Mouse (Mus musculus) ES-CJ7 (cell line): ENCODE data around the gene Pmm2.

Experiments used
- DNase-seq: peaks from one replicate; pipeline ENCODE4 v3.0.0; 2011; ENCODE audit warnings: low read depth, low spot score

Gene Pmm2

DNA sequence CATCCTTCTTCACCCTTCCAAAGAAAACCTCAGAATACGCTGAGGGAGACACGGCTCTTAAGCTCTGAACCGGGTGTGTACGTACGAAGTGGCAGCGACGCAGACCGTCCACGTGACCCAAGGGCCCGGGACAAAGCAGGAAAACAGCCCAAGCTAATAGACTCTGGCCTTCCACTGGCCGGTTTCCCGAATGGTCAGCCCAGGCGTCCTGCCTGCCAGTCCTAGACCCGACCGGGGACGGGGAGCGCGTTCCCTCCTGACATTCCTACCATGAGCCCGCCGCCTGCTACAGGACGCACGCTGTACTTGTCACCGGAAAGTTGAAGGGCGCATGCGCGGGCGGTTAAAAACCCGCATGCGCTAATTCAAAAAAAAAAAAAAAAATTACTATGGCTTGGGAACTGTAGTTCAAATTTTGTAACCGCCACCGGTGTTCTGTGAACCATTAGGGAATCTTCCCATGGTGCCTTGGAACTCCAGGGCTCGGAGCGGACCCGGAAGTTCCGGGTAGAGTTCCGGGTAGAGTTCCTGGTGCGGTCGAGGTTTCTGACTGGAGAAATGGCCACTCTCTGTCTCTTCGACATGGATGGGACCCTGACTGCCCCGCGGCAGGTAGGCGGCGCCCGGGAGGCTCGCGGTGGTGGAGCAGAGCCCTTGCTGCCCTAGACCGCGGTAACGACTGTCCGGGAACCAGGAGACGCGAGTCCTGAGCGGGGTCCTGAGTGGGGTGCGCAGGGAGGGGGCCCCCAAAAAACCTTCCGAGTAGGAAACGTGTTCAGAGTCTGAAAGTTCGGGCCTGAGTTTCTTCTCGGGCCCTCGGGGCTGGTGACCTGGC lies at the start of gene Pmm2, which contains the start of gene Tmem186:
Pmm2 (plus strand) TSS at position 458 of the 835 bp plus-strand sequence.
Tmem186 (minus strand) TSS at position 496 of the 835 bp plus-strand sequence.
- peak; percentile 90 for DNase-seq

DNA sequence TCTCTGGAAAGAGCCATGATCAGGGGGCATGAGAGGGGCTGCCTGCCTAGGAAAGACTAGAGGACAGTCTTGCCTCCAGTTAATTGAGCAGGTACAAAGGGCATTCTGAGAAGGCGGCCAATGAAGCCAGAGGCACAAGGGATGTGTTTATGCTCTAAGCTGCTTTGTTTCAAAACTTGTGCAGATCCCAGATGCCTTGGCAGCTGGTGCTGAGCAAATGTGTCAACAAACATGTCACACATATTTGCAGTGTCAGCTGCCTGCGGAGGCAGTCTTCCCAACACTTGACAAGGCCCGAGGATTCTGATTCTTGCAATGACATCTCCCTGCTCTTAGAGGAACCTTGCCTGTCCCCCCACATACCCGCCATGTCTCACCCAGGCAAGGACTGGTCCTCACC lies 42.1 kb upstream of the Pmm2 start:
- no peak for DNase-seq

DNA sequence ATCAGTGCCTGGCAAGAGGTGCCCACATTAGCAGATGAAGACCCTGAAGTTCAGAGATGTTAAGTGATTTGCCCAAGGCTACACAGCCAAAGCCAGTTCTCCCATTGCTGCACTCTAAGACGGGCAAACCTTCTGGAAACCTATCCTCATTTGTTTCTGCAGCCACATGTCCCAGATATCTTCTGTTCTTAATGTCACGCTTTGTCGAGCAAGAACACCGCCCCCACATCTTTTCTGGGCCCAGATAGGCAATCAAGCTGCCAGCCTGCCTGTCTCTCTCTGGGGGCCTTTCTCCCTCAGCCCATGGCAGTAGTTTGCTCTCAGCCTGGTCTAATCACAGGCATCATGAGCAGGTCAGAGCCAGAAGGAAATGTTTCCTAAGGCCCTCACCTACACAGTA lies 41.1 kb upstream of the Pmm2 start:
- DNase-seq = no peak

DNA sequence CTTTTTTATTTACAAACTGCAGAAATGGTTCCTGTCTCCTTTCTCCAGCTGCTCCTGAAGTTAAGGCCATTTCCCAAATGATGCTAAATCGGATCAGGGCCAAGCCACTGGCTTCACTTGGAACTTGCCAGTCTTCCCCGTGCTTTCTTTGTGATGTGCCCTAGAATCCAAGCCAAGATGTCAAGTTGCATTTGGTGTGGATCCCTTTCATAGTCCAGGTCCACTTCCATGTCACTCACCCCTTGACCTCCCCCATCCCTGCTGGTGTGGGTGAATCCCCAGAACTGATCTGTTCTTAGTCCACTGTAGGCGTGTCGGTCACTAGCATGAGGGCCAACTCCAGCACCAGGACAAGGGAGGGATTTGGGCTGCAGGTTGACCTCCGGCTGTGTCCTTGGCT lies 40.0 kb upstream of the Pmm2 start:
- DNase-seq = no peak

DNA sequence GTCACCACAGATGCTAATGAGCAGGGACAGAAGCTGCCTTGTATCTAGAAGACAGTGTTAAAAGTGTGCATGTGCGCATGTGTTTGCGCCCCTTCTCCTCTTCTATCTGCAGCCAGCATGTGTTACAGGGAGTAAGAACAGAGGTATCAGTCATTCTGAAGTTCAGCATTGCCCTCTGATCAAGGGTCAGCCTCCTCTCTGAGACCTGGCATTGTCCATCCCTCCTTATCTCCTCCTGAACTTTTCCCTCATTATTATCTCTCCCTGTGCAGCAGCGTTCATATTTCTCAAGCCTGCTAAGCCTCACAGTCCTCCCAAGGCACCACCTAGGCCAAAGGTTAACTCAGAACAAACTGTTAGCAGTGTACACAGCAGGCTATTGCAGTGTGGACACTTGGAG lies 33.7 kb upstream of the Pmm2 start:
- no peak for DNase-seq

DNA sequence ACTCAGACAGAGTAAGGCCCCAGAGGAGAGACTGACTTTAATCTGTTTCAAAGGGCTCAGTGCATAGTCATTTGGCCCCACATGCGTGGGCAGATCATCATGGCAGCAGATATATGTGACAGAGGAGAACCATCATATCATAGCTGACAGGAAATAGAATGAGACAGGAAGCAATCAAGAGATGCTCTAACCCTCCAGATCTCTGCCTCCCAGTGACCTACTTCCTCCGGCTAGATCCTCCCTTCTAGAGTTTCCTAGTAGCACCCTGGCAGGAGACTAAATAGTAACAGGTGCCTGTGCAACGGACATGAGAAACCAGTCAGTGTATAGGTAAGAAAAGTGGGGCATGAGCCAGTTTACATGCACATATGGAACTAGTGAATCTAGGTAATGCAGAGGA lies 27.1 kb upstream of the Pmm2 start:
- no peak for DNase-seq

DNA sequence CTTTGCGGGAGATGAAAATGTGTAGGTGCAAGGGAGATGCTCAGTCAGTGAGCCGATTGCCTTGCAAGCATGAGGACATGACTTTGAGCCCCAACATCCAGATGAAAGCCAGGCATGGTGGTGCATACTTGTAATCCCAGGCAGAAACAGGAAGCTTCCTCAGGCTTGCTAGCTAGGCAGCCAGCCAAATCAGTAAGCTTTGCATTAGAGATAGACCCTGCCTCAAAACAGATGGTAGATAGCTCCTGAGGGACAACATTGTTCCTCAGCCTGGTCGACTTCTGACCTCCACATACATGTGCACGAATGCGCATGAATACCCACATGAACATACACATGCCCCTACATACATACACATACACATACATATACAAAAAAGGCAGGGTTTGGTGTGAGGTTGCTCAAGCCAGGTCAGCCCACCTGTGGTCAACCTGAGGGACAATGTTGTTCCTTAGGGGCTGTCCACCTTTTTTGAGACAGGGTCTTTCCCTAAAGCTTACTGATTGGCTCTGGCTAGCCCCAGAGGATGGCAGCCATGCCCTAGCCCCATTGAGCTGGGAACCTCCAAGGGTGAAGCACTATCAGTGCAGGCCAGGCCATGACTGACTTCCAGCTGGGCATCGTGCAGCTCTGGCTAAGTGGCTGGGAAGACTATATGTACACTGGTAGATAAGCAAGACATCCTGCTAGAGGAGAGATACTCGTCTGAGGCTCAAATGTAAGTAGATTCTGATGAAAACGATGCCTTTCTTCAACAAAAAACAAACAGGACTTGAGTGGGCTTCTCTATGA lies 25.1 kb upstream of the Pmm2 start:
- DNase-seq = no peak

DNA sequence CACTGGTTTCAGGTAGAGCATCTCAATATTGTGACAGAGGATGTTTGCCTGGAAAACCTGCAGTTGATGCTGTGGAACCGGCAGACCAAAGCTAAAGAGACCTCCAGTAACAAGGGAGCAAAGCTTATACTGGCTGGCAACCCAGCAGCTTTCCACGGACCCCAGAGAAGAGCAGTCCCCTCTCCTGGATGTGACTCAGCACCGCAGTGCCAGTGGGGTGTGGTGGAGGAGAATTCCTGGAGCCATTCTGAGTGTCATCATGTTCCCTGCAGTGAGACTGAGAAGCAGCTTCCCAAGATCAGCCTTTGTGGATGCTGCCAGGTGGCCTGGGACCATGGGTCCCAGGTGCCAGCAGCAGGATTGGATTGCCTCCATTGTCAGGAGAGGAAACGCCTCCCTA lies 24.4 kb upstream of the Pmm2 start:
- DNase-seq = no peak

DNA sequence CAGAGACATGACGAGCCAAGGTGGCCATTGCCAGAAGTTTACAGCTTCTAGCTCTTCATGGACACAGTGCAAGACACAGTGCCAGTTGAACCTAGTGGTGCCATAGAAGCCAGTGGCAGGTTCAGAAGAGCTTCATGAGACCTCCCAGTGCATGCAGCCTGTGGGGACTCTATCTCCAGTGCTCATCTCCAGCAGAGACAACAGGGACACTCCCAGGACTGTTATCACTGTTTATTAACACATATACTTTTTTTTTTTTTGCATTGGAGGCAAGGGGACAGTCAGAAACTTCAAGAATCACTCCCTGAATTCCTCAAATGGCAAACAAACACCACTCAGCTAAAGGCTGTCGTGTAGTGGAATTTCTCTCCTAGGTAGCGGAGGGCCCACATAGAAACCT lies 24.0 kb upstream of the Pmm2 start:
- no peak for DNase-seq

DNA sequence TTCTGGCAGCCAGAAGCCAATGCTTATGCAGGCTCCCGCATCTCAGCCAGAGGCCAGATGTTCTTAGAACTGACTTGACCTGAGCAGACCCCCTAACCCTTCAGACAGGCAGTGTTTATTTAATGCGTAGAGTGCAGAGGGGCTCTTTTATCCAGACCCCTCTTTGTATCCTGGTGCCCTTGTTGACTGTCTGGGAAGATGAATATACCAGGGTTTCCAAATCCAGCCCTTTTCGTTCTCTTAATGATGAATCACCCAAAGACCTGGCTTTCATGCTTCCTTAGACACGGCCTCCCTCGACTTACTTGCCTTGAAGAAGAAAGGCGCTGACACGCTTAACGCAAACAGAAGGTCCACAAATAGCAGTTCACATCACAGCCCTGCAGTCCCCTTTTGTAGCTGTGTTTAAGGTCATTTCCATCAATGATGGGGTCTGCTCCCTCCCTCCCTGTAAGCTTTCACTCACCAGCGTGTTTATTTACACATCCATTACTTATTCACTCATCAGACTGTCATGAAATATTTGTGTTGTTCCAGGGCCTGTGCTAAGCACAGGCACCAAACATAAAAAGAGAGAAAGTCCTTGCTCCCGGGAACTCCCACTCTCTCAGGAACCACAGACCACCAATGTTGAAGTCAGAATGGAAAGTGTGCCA lies 17.7 kb upstream of the Pmm2 start:
- no peak for DNase-seq

DNA sequence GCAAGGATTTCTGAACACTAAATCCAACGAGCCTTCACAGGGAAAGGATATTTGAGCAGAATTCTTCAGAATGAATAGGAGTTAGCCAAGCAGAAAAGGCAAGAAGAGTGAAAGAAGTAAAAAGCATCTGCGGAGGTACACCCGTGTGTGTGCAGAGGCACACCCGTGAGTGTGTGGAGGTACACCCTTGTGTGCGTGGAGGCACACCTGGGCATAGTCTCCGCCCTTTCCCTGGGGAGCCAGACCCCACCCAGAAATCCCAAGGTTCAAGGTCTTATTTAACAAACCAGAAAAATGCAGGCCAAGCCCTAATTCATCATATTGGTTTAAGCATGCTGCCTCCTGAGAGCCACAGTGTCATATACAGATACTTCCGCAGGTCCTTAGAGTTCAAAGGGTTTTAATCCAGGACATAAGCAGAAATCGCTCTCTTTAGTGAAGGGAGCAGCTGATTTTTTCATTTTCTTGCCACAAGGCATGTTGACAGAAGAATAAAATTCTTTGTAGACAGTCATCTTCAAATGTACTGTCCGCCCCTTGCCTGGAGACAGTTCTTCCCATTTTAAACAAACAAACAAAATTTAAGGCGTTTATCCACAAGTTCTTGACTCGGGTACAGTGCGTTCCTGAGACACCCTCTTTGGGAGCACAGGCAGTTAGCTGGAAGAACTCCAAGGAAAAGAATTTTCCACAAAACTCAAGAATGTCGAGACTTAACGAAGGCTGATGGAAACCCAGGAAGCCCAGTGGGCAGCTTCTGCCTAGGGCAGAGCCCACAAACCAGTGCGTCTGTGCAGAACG lies 17.0 kb upstream of the Pmm2 start:
- DNase-seq = no peak

DNA sequence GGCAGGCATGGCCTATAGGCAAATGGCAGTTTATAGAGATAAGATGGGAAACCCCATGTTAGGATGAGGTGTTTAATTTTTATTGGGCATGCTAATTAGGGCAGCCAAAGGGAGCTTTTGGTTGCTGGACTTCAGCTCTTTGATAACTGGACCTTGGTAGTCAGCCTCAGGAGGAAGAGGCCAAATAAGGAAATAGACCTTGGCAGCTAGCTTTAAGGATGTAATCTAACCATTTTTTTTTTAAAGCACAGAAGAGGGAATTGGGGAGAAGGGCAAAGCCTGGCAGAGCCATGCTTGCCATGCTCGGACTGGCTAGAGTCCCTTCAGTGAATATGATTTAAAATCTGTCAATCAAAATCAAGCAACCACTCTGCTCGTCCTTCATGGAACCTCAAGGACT lies 7.1 kb upstream of the Pmm2 start:
- DNase-seq = no peak

DNA sequence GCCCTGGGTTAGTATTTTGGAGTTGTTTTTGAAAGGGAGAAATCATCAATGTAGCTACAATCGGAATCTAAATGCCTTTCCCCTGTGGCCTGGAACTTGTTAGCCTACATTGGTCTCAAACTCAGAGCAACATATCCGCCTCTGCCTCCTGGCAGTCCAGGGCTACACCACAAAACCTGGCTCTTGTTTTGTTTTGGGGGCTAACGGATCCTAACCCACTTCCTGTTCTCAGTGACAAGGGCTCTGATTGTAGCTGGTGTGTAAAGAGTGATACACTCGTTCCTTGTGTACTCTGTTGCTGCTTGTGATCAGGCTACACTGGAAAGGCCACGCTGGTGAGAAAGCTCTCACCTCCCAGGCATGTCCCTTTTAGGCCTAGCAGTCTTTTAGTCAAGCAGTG lies 6.0 kb upstream of the Pmm2 start:
- no peak for DNase-seq

DNA sequence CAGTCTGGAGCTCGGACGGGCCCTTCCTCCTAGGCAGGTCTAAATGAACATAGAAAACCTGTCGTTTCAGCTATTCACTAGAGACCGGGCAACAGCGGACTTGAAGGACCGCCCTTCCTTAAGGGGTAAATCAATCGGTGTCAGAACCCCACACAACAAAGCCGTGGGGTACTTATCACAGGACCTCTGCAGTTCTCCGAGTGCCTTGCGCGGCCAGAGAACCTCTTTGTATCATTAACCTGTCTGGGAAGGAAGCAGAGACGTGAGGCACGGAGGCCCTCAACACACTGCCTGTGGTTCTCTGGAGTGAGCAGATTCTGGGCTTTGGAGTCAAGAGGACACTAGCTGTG lies 632 bp upstream of the Pmm2 start:
- DNase-seq = no peak

DNA sequence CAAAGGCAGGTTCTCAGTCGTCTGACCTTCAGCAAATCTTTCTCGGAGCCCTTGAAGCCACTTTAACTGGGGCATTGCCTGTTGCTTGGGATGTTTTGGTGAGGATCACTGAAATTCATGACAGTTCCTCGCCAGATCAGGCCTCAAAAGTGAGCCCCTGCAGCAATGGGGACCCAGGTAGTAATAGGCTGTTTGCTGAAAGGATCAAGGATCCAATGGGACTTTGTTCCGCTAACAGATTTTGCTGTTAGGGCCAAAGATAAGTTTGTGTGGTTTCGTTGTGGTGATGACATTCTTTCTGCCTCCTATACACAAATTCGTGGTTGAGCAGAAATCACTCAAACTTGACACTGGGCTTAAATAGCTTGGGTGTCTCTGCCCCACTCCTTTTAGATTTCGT lies 657 bp downstream of the Pmm2 start:
- DNase-seq = no peak

DNA sequence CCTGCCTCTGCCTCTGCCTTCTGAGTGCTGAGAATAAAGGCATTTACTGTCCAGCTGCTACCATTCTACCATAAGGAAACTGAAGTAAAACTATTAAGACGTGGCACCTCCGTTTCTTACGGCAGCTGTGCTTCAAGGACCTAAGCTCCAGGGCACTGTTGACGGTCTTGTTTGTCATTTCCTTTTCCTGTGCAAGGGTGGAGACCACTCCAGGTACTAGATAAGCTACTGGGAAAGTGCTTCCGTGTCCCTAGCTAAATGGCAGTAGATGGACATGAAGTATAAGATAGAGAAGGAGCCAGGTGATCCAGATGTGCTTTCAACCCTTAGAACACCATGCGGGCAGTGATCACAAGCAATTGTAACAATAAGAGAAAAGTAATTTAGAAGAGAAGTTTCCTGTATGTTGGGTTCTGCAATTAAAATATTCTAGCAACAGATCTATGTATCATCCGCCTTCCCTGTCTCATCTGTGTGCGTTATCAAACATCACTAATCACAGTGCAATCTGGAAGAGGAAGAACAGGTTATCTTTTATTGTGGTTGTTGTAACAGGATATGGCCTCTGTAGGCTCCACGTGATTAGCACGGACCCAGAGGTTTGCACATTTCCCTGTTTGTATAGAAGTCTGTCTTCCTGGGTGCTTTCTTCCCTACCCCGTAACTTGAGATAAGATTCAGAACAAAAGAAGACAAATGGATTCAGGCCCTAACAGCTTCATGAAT lies 2.2 kb downstream of the Pmm2 start:
- DNase-seq = no peak

DNA sequence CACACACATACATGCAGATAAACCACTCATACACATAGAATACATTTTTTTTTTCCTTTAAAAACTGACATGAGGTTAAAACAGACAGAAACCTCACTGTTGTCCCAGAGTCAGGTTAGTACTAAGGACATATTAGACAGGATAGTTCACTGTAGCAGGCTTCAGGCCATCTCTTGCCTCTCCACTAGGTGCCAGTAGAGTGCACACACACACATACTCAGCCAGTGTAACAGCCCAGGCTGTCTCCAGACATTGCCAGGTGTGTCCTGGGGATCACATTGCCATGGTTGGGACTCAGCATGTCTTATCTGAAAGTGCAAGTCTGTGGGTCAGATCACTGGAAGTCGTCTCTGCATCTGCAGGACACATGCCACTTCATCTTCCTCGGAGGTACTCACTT lies 6.4 kb downstream of the Pmm2 start:
- peak; percentile 73 for DNase-seq

DNA sequence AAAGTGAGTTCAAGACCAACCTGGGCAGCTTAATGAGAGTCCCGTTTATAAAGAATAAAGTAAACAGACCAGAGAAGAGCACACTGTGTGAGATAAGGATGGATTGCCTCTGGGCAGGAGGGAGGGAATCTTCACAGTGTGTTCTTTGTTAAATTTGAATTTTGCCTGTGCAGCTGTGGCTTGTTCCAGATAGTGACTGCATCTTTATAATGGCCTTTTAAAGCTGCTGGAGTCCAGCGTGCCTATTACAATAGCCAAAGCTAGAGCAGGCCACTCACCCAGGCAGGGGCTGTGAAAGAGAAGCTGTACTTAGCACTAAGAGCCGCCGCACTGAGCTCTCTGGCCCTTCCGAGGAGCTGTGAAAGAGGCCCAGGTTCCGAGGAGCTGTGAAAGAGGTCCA lies 8.1 kb downstream of the Pmm2 start:
- no peak for DNase-seq

DNA sequence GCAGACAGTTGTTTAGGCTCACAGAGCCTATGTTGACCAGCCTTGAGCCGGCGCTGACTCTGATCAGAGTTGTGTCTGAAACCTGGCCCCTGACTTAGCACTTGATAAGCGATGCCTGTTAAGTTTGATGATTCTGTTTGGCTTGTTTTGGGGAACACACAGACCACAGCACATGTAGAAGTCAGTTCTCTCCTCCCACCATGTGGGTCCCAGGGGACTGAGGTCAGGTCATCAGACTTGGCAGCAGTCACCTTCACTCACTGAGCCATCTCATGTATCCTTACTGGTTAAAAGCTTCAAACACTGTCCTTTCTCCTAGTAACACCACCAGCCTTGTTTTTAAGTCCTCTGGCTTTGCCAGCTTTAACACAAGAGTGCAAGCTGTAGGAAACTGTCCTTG lies 12.5 kb downstream of the Pmm2 start:
- DNase-seq = no peak

DNA sequence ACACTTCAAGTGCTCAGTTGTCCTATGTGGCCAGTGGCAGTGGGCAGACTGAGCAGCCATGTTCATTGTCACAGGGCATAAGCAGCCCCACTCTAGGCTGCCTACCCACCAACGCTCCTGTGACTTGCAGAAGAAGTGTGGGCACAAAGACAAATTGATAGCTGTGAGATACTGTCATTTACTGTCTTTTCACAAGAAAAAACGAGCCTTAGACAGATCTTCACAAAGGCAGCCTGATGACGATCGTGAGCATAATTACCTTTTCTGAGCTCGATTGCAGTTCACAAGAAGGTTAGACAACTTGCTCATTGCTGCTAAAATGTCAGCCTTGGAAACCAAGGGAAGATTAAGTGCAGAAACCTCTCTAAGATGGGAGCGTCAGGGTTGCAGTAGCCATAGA lies 17.6 kb downstream of the Pmm2 start:
- DNase-seq = no peak

DNA sequence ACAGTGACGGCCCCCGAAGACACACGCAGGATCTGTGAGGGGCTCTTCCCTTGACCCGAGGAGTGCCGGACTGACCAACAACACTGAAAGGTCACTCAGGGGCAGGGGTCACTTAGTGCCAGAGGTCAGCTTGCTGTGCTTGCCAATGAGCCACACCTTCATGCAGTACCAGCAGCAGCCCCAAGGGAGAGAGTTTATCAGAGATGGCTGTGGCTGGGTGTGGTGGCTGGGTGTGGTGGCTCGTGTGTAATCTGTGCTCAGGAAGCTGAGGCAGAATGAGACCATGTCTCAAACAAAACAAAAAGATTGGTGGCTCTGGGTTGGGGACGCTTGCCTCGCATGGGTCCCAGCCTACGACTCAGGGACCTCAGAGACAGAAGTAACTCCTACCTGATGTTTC lies 18.1 kb downstream of the Pmm2 start:
- DNase-seq = peak; percentile 52
